Mouse (Mus musculus) heart, postnatal 0 days (tissue): ENCODE results near the gene Cnst. TPM values are rescaled to one million over a fixed set of nuclear protein-coding genes. Genes with fewer than 3 reads are reported as not detected.

Experiments
- ATAC-seq: fragments of 200-750 bp; cut with Nextera tagmentation; 2 replicates; pipeline ENCODE4 v1.8.0; 2017; ENCODE audit warnings: low read depth, moderate number of reproducible peaks, moderate library complexity; ENCODE audit not compliant: insufficient read depth
- DNase-seq: peaks from one replicate; pipeline ENCODE4 v3.0.0-alpha.2; 2016; ENCODE audit warnings: low spot score
- H3K27ac ChIP-seq: fragments of 300-500 bp; sonication (generic); 2 replicates; pipeline ENCODE4 v1.5.1; 2014; ENCODE audit warnings: low read depth, mild to moderate bottlenecking
- H3K27me3 ChIP-seq: fragments of 300-500 bp; sonication (generic); 2 replicates; pipeline ENCODE4 v1.6.1; 2014; ENCODE audit warnings: low read length, mixed read lengths; ENCODE audit not compliant: control insufficient read depth, insufficient read depth
- H3K36me3 ChIP-seq: fragments of 300-500 bp; sonication (generic); replicated peaks from 2 replicates; pipeline ENCODE4 v1.6.1; 2014; ENCODE audit warnings: low read length, mixed read lengths; ENCODE audit not compliant: control insufficient read depth, insufficient read depth
- H3K4me1 ChIP-seq: fragments of 300-500 bp; sonication (generic); 2 replicates; pipeline ENCODE4 v1.6.1; 2014; ENCODE audit warnings: antibody characterized with exemption; ENCODE audit not compliant: control insufficient read depth, insufficient read depth
- H3K4me2 ChIP-seq: fragments of 300-500 bp; sonication (generic); 2 replicates; pipeline ENCODE4 v1.6.1; 2014; ENCODE audit warnings: low read depth, mild to moderate bottlenecking, low read length, moderate library complexity
- H3K4me3 ChIP-seq: fragments of 300-500 bp; sonication (generic); 2 replicates; pipeline ENCODE4 v1.5.1; 2014; ENCODE audit warnings: low read depth, low read length
- H3K9ac ChIP-seq: fragments of 300-500 bp; sonication (generic); replicated peaks from 2 replicates; pipeline ENCODE4 v1.6.1; 2014; ENCODE audit warnings: low read depth, low read length, mixed read lengths
- H3K9me3 ChIP-seq: fragments of 300-500 bp; sonication (generic); replicated peaks from 2 replicates; pipeline ENCODE4 v1.6.1; 2016; ENCODE audit warnings: low read length; ENCODE audit not compliant: control insufficient read depth
- CTCF ChIP-seq: IDR thresholded peaks from 2 replicates; pipeline ENCODE4 v1.5.1; 2016; ENCODE audit warnings: antibody characterized with exemption, control low read depth, low read depth
- EP300 ChIP-seq: IDR thresholded peaks from 2 replicates; pipeline ENCODE4 v1.6.1; 2016; ENCODE audit warnings: antibody characterized with exemption, low read depth
- WGBS: fragments of 180-500 bp; shearing (Covaris S2); extraction: QIAGEN DNeasy Blood & Tissue Kit; methylation state at CpG from one replicate; pipeline ENCODE4 v1.1.7; 2014; 5-methylcytosine and 5-hydroxymethylcytosine counted together
- polyA plus RNA-seq: library from polyadenylated mRNA; unstranded; fragments of >200 nt; fragmentation: Nextera tagmentation; extraction: Ambion mirVana; gene quantifications from 2 replicates; pipeline ENCODE4 v1.2.1, GENCODE M21; 2015
- total RNA-seq: library from RNA; depleted of rRNA; stranded (reverse); fragments of >200 nt; gene quantifications from 2 replicates; pipeline ENCODE4 v1.2.3, GENCODE M21; 2014; ENCODE audit warnings: low replicate concordance

Gene Cnst
- total and polyA plus RNA-seq, 2 experiments from 2014 or later, result 21.4 to 21.5 TPM

DNA sequence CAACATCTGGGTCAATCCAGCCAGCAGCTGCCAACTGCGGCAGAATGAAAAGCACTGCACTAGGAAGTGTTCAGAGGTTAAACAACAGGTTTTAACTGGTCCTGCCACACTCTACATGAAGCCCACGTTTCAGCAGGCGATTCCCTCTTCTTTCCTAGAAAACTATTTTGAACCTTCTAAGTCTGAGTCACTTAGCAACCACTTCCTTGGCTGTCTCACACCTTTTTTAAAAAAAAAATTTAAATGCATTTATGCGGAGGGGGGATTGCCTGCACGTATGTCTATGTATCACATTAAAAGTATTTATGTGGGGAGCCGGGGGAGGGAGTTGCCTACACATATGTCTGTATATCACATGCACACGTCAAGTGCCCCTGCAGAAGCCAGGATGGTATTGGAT lies 34.3 kb upstream of the Cnst start:
- Histone ChIP-seq H3K4me2 (no peak overlapping the region), H3K27ac (no peak overlapping the region), H3K4me3 (no peak overlapping the region), H3K9me3 (no peaks in the 10 kb centered on the region), H3K36me3 (no peaks in the 10 kb centered on the region), H3K4me1 (peaks cover 6% of the 10 kb centered on the region; the same call in 1 of the 2 replicates), H3K27me3 (no peaks in the 10 kb centered on the region), H3K9ac (no peak overlapping the region)
- DNase-seq (no peak), ATAC-seq (no peak)
- WGBS, result 75% methylated on average over 7 of the region's 7 CpGs
- TF ChIP-seq EP300 (no peak), CTCF (no peak)

DNA sequence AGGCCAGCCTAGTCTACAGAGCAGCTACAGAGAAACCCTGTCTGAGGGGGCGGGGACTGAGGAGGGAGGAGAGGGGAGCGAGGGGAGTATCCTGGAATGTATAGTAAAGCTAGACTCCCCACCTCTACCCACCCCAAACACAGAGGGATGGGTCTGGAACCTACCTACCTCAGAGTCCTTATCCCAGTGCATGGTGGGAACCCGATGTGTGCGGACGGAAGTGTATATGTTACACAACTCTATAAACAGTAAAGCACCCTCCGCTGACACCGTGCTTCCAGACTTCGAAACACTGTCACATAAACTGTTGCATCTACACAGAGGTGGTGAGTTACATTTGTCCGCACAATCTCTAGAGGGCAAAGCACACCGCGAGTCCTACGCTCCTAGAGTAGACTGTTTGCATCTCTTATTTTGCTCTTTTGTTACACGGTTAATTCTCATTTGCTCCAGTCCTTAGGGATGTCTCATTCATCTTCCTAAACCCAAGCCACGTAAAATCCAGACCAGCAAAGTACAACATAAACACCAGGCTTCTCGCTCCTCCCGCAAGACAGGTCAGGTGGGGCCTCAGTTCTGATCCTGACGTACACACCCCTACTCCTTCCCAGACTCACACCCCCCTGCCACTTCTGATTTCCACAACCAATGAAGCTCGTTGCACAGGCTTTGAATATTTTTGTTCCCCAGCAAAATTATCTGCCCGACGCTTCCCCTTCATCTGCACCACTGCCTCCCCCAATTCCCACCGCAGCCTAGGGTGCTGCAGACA lies 29.0 kb upstream of the Cnst start:
- Histone ChIP-seq H3K4me3 (peak overlapping the region; percentile 65), H3K4me2 (peak overlapping the region; percentile 87), H3K9me3 (no peaks in the 10 kb centered on the region), H3K9ac (peak overlapping the region; percentile 62), H3K36me3 (no peaks in the 10 kb centered on the region), H3K27me3 (no peaks in the 10 kb centered on the region), H3K27ac (peak overlapping the region; percentile 41; the same call in 1 of the 2 replicates), H3K4me1 (peaks cover 7% of the 10 kb centered on the region; the same call in 1 of the 2 replicates)
- DNase-seq (peak; percentile 15), ATAC-seq (peak; percentile 49; the same call in 1 of the 2 replicates)
- no peak for TF ChIP-seq EP300
- no peak for TF ChIP-seq CTCF
- under 1% methylated on average over 21 of the region's 21 CpGs for WGBS

DNA sequence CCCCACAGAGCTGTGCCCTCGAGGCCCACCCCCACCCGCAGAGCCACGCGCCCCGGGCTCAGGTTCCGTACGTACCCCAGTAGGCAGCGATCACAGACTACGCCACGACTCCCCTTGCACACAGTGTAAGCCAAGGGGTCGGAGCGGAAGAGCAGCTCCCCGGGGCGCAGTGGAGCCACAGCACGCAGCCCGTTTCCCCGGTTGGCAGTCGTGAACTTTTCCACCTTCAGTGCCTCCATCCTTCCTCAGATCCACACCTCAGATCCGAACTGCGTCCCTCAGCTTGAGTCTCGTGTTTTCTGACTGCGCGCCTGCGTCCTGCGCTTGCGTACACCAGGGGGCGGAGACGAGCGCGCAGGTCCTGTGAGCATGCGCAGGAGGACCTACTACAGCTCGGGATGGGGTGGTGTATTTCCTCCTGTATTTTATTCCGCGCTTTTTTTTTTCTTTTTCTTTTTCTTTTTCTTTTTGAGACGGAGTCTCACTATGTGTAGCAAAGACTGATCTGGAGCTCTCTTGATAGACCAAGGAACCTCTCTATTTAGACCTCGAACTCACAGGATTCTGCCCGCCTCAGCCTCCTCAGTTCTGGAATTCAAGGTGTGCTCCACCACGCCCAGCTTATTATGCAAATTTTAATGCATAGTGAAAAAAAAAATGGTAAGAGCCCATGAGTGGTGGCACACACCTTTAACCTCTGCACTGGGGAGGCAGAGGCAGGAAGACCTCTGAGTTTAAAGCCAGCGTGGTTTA lies 28.3 kb upstream of the Cnst start, which contains the start of gene Smyd3:
Gene Smyd3 (minus strand): TSS at position 329 of the 753 bp plus-strand sequence.
- no peak for TF ChIP-seq EP300
- TF ChIP-seq CTCF, result peak; percentile 78
- Histone ChIP-seq H3K4me2 (peak within 1 kb of the TSS; percentile 87), H3K4me3 (peak within 1 kb of the TSS; percentile 65), H3K9ac (peak within 1 kb of the TSS; percentile 62), H3K36me3 (no peaks in the 10 kb centered on the region), H3K4me1 (peaks cover 7% of the 10 kb centered on the region; the same call in 1 of the 2 replicates), H3K9me3 (no peaks in the 10 kb centered on the region), H3K27ac (peak within 1 kb of the TSS; percentile 41; the same call in 1 of the 2 replicates), H3K27me3 (no peaks in the 10 kb centered on the region)
- DNase-seq (peak; percentile 85), ATAC-seq (peak; percentile 92)
- WGBS, result 6% methylated on average over 39 of the region's 39 CpGs

DNA sequence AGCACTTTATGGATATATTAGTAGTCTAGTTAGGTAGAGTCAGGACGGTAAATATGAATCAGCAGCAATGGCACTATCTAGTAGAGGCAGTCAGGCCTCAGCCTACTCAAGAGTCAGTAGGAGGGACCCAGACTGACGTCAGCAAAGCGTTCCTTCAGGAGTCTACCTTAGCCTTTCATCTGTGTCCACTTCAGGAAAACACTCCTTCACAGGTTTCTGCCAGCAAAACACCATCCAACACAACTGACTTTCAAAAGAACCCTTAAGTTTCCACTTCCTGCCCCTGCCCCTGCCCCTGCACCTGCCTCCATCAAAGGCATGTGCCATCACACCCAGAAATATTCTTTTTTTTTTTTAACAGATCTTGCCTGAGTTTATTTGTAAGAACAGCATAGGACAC lies 26.3 kb upstream of the Cnst start:
- Histone ChIP-seq H3K4me1 (peaks cover 7% of the 10 kb centered on the region; the same call in 1 of the 2 replicates), H3K9me3 (no peaks in the 10 kb centered on the region), H3K9ac (no peak overlapping the region), H3K4me3 (no peak overlapping the region), H3K27ac (no peak overlapping the region), H3K4me2 (no peak overlapping the region), H3K36me3 (no peaks in the 10 kb centered on the region), H3K27me3 (no peaks in the 10 kb centered on the region)
- TF ChIP-seq CTCF (no peak), EP300 (no peak)
- DNase-seq, result no peak
- no peak for ATAC-seq
- 71% methylated on average over 3 of the region's 3 CpGs for WGBS

DNA sequence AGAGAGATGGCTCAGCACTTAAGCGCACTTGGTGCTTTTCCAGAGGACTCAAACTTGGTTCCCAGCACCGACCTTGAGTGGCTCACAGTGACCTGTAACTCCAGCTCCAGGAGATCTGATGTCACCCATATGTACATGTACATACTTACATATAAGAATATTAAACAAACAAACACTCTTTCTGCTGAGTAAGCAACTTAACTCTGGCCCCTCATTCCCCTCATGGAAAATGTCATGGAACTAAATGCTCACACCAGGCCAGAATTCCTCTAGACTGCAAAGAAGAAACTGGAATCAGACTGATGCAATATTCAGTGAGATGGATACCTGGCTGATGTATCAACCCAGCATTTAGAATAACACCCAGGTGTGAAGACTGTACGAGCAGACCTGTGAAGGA lies 7.1 kb upstream of the Cnst start:
- no peak for TF ChIP-seq EP300
- no peak for TF ChIP-seq CTCF
- H3K27me3 ChIP-seq, result no peaks in the 10 kb centered on the region
- no peaks in the 10 kb centered on the region for H3K4me1 ChIP-seq
- H3K27ac ChIP-seq, result no peak overlapping the region
- H3K9ac ChIP-seq, result no peak overlapping the region
- peaks cover 60% of the 10 kb centered on the region for H3K36me3 ChIP-seq
- DNase-seq (no peak), ATAC-seq (no peak)
- 93% methylated on average over 3 of the region's 3 CpGs for WGBS
- no peak overlapping the region for H3K4me3 ChIP-seq
- no peak overlapping the region for H3K4me2 ChIP-seq
- no peaks in the 10 kb centered on the region for H3K9me3 ChIP-seq
